Mouse (Mus musculus): ENCODE measurements around the gene Pipox. TPM values are rescaled to one million over a fixed set of nuclear protein-coding genes. Genes with fewer than 3 reads are reported as not detected.

Gene Pipox
- polyA plus RNA-seq (2014; fragmentation: Illumina TruSeq; extraction: RNeasy Lipid Tissue Mini Kit (QIAGEN cat#74804); ENCODE audit: low replicate concordance): 47.9 TPM

GRCm38 (mm10) chr11:77893787-77894718 is at the start of gene Pipox:
Pipox (minus strand) TSS chr11:77894096.

GRCm38 (mm10) chr11:77930751-77931540 is 37.0 kb upstream of the Pipox start, which contains the start of gene Sez6:
Sez6 (plus strand) TSS chr11:77930800.

Other genes with a start within 250 kb of the Pipox start
- gene Nufip2, start 207.9 kb downstream of the Pipox start, polyA plus RNA-seq (2014; fragmentation: Illumina TruSeq; extraction: RNeasy Lipid Tissue Mini Kit (QIAGEN cat#74804); ENCODE audit: low replicate concordance): 89.4 TPM
- gene Cryba1, start 168.8 kb downstream of the Pipox start, polyA plus RNA-seq (2014; fragmentation: Illumina TruSeq; extraction: RNeasy Lipid Tissue Mini Kit (QIAGEN cat#74804); ENCODE audit: low replicate concordance): not detected
- 30.9 TPM for gene Myo18a, start 130.8 kb downstream of the Pipox start, polyA plus RNA-seq (2014; fragmentation: Illumina TruSeq; extraction: RNeasy Lipid Tissue Mini Kit (QIAGEN cat#74804); ENCODE audit: low replicate concordance)
- gene Gm10277, start 106.3 kb downstream of the Pipox start, polyA plus RNA-seq (2014; fragmentation: Illumina TruSeq; extraction: RNeasy Lipid Tissue Mini Kit (QIAGEN cat#74804); ENCODE audit: low replicate concordance): not detected
- not detected for gene Sez6, start 36.7 kb upstream of the Pipox start, polyA plus RNA-seq (2014; fragmentation: Illumina TruSeq; extraction: RNeasy Lipid Tissue Mini Kit (QIAGEN cat#74804); ENCODE audit: low replicate concordance)
- gene Phf12, start 88.7 kb upstream of the Pipox start, polyA plus RNA-seq (2014; fragmentation: Illumina TruSeq; extraction: RNeasy Lipid Tissue Mini Kit (QIAGEN cat#74804); ENCODE audit: low replicate concordance): 12.8 TPM
- 1.0 TPM for gene Dhrs13, start 138.2 kb upstream of the Pipox start, polyA plus RNA-seq (2014; fragmentation: Illumina TruSeq; extraction: RNeasy Lipid Tissue Mini Kit (QIAGEN cat#74804); ENCODE audit: low replicate concordance)
- gene Flot2, start 143.8 kb upstream of the Pipox start, polyA plus RNA-seq (2014; fragmentation: Illumina TruSeq; extraction: RNeasy Lipid Tissue Mini Kit (QIAGEN cat#74804); ENCODE audit: low replicate concordance): 0.37 TPM
- gene Eral1, start 186.3 kb upstream of the Pipox start, polyA plus RNA-seq (2014; fragmentation: Illumina TruSeq; extraction: RNeasy Lipid Tissue Mini Kit (QIAGEN cat#74804); ENCODE audit: low replicate concordance): 2.7 TPM
- 7.3 TPM for gene Fam222b, start 200.6 kb upstream of the Pipox start, polyA plus RNA-seq (2014; fragmentation: Illumina TruSeq; extraction: RNeasy Lipid Tissue Mini Kit (QIAGEN cat#74804); ENCODE audit: low replicate concordance)